Mouse (Mus musculus): ENCODE measurements around the gene Pex26. TPM values are rescaled to one million over a fixed set of nuclear protein-coding genes. Genes with fewer than 3 reads are reported as not detected.

Pex26 gene
- polyA plus RNA-seq, 1 experiment = 8.3 TPM

- 83% methylated on average over 8 of the region's 8 CpGs for WGBS
- Histone ChIP-seq H3K27ac (ENCODE audit: insufficient read depth, low read length) (no peak overlapping the region), H3K4me3 (ENCODE audit: extremely low read depth, insufficient read depth, insufficient read length) (no peak overlapping the region), H3K4me1 (ENCODE audit: control insufficient read depth, insufficient read depth, insufficient read length) (no peaks in the 10 kb centered on the region), H3K27me3 (ENCODE audit: control insufficient read depth, insufficient read depth, low read length) (no peaks in the 10 kb centered on the region), H3K36me3 (ENCODE audit: control insufficient read depth, insufficient read depth, low read length) (peaks cover 7% of the 10 kb centered on the region)
- no peak for TF ChIP-seq POLR2A (IDR thresholded peaks at IDR 0.05; ENCODE audit: low read depth, low read length)
- TF ChIP-seq CTCF (IDR thresholded peaks at IDR 0.05; ENCODE audit: extremely low read depth, insufficient read depth, insufficient read length, insufficient replicate concordance) = no peak
- DNase-seq (ENCODE audit: low read depth in 1 of 2, low spot score in 2 of 2) = no peak
Measured at GRCm38 (mm10) chr6:121185232-121185631, 1.8 kb downstream of the Pex26 start.

DNA sequence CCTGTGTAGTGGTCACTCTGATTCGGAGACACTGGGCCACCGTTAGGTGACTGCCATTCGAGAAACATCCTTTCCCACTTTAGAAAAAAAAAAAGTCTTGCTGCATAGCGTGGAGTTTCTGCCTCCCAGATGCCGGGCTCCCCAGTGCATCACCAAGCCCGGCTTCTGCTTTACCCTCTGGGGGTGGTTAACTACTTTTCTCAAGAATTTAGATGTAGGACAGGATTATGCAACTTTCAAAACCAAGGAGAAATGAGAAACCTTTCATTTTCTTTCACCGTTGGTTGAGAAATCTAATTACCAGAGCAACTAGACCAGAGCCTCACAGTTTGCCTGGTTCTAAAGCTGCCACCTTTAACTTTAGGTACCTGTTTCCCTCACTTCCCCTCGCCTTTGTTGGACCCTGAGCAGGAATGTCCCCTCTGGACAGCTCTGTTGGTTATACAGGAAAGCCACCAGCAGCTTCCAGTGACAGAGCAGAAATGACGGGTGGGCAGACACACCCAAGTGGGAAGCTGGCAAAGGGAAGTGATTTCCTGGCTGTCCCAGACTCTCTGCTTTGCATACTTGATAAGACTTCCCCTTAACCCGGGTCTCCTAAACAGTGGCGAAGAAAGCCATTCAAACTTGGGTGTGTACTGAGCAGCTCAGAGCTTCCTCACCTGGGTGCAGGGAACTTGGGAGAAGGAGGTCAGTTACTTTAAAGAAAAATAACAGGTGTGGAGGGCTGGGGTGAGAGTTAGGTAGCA is 8.0 kb downstream of the Pex26 start:
- Histone ChIP-seq H3K36me3 (ENCODE audit: control insufficient read depth, insufficient read depth, low read length) (peaks cover 6% of the 10 kb centered on the region), H3K4me3 (ENCODE audit: extremely low read depth, insufficient read depth, insufficient read length) (no peak overlapping the region), H3K27ac (ENCODE audit: insufficient read depth, low read length) (no peak overlapping the region), H3K4me1 (ENCODE audit: control insufficient read depth, insufficient read depth, insufficient read length) (no peaks in the 10 kb centered on the region), H3K27me3 (ENCODE audit: control insufficient read depth, insufficient read depth, low read length) (no peaks in the 10 kb centered on the region)
- no peak for TF ChIP-seq CTCF (IDR thresholded peaks at IDR 0.05; ENCODE audit: extremely low read depth, insufficient read depth, insufficient read length, insufficient replicate concordance)
- no peak for TF ChIP-seq POLR2A (IDR thresholded peaks at IDR 0.05; ENCODE audit: low read depth, low read length)
- DNase-seq (ENCODE audit: low read depth in 1 of 2, low spot score in 2 of 2) = no peak
- 66% methylated on average over 11 of the region's 11 CpGs for WGBS

DNA sequence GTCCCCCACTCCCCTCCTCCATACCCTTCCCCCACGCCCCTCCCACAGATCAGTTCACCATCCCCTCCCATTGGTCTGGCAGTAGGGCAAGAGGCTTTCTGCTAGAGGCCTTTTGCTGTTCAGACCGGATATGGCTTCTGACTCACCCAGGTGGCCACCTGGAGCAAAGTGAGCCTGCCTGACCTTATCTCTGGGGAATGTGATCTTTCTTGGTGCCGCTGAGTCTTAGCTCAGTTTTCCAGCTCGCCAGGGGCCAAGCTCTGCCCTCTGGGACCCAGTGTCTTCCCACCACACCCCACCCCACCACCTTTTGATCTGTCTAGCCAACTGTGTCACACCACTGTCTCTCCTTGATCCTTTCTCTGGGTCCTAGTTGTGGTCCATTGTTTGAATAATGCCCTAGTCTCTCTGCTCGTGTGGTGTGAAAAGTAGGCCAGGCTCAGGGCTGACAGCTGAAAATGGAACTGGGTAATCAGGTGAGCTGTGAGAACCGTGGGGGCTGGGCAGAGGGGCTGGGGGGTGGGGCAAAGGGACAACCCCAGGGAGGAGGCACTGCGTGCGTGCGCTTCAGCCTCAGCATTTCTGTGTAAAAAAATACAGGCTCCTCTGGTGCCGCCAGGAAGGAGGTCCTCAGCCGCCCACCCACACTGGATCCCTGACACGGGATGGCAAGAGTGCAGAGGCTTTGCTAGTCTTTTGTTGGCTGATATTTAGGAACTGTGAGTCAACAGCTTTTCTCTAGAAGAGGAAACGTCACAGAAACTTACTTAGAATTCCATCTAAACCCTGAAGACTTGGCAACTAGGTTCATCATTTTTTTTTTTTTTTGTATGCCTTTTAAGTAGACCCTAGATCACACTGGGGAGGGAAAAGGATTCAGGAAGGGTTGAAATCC is 10.8 kb downstream of the Pex26 start:
- 85% methylated on average over 13 of the region's 13 CpGs for WGBS

DNA sequence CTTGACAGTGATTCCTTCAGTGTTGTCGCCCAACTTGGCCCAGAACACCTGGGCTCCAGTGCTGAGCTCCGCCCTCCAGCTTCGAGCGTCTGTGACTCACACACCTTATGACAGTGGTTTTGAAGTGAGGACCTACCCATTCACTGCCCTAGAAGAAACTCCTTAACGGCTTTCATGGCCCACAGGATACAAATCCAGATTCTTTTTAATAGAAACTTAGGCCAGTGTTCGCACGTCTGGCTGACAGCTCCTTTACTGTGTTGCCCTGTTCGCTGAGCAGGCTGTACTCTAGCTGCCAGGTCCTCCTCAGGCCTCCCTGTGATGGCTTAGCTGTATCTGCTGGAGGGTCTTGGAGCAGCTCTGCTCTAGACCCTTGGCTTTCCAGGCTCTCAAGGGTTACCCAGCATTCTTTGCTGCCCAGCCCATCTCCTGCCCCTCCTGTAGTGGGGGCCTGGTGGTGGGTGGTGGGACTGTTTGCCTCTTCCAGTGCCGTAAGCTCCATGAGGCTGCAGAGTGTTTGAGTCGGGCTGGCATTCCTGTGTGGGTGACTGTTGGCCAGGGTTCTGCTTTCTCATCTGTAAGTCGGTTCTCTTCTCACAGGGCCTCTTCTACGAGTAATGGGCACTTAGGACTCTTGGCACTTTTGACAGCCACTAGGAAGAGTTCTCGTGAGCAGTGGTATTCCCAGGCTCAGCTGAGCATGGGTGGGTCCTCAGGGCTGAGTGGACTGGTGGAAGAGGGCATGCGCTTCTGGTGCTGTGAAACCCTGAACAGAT is 11.7 kb downstream of the Pex26 start:
- peaks cover under 1% of the 10 kb centered on the region for H3K36me3 ChIP-seq (ENCODE audit: control insufficient read depth, insufficient read depth, low read length)
- WGBS = 91% methylated on average over 14 of the region's 14 CpGs
- no peak for DNase-seq (ENCODE audit: low read depth in 1 of 2, low spot score in 2 of 2)

More for the DNA sequence above, 10.8 kb downstream of the Pex26 start:
- no peaks in the 10 kb centered on the region for H3K4me1 ChIP-seq (ENCODE audit: control insufficient read depth, insufficient read depth, insufficient read length)
- peaks cover 5% of the 10 kb centered on the region for H3K36me3 ChIP-seq (ENCODE audit: control insufficient read depth, insufficient read depth, low read length)
- H3K4me3 ChIP-seq (ENCODE audit: extremely low read depth, insufficient read depth, insufficient read length) = no peak overlapping the region
- no peak for DNase-seq (ENCODE audit: low read depth in 1 of 2, low spot score in 2 of 2)
- H3K27ac ChIP-seq (ENCODE audit: insufficient read depth, low read length) = no peak overlapping the region
- no peaks in the 10 kb centered on the region for H3K27me3 ChIP-seq (ENCODE audit: control insufficient read depth, insufficient read depth, low read length)
- TF ChIP-seq POLR2A (IDR thresholded peaks at IDR 0.05; ENCODE audit: low read depth, low read length) (no peak), CTCF (IDR thresholded peaks at IDR 0.05; ENCODE audit: extremely low read depth, insufficient read depth, insufficient read length, insufficient replicate concordance) (no peak)

GRCm38 (mm10) chr6:121197807-121198365 is 14.4 kb downstream of the Pex26 start:
- Histone ChIP-seq H3K4me1 (ENCODE audit: control insufficient read depth, insufficient read depth, insufficient read length) (no peaks in the 10 kb centered on the region), H3K36me3 (ENCODE audit: control insufficient read depth, insufficient read depth, low read length) (no peaks in the 10 kb centered on the region; the same call in none of the 2 replicates), H3K4me3 (ENCODE audit: extremely low read depth, insufficient read depth, insufficient read length) (no peak overlapping the region), H3K27ac (ENCODE audit: insufficient read depth, low read length) (no peak overlapping the region), H3K27me3 (ENCODE audit: control insufficient read depth, insufficient read depth, low read length) (no peaks in the 10 kb centered on the region)
- no peak for TF ChIP-seq POLR2A (IDR thresholded peaks at IDR 0.05; ENCODE audit: low read depth, low read length)
- no peak for TF ChIP-seq CTCF (IDR thresholded peaks at IDR 0.05; ENCODE audit: extremely low read depth, insufficient read depth, insufficient read length, insufficient replicate concordance)
- DNase-seq (ENCODE audit: low read depth in 1 of 2, low spot score in 2 of 2) = no peak
- WGBS = 81% methylated on average over 9 of the region's 9 CpGs

More for the DNA sequence above, 11.7 kb downstream of the Pex26 start:
- Histone ChIP-seq H3K4me1 (ENCODE audit: control insufficient read depth, insufficient read depth, insufficient read length) (no peaks in the 10 kb centered on the region), H3K27me3 (ENCODE audit: control insufficient read depth, insufficient read depth, low read length) (no peaks in the 10 kb centered on the region), H3K4me3 (ENCODE audit: extremely low read depth, insufficient read depth, insufficient read length) (no peak overlapping the region), H3K27ac (ENCODE audit: insufficient read depth, low read length) (no peak overlapping the region)
- TF ChIP-seq POLR2A (IDR thresholded peaks at IDR 0.05; ENCODE audit: low read depth, low read length) = no peak
- no peak for TF ChIP-seq CTCF (IDR thresholded peaks at IDR 0.05; ENCODE audit: extremely low read depth, insufficient read depth, insufficient read length, insufficient replicate concordance)

- H3K27me3 ChIP-seq (ENCODE audit: control insufficient read depth, insufficient read depth, low read length) = no peaks in the 10 kb centered on the region
- WGBS = 92% methylated on average over 4 of the region's 4 CpGs
- H3K36me3 ChIP-seq (ENCODE audit: control insufficient read depth, insufficient read depth, low read length) = no peaks in the 10 kb centered on the region
- TF ChIP-seq POLR2A (IDR thresholded peaks at IDR 0.05; ENCODE audit: low read depth, low read length) (no peak), CTCF (IDR thresholded peaks at IDR 0.05; ENCODE audit: extremely low read depth, insufficient read depth, insufficient read length, insufficient replicate concordance) (no peak)
- no peak for DNase-seq (ENCODE audit: low read depth in 1 of 2, low spot score in 2 of 2)
- no peak overlapping the region for H3K27ac ChIP-seq (ENCODE audit: insufficient read depth, low read length)
- H3K4me3 ChIP-seq (ENCODE audit: extremely low read depth, insufficient read depth, insufficient read length) = no peak overlapping the region
- H3K4me1 ChIP-seq (ENCODE audit: control insufficient read depth, insufficient read depth, insufficient read length) = no peaks in the 10 kb centered on the region
Measured at GRCm38 (mm10) chr6:121200458-121200857, 17.0 kb downstream of the Pex26 start.
